Mouse (Mus musculus) myocyte (in vitro differentiated cells): ENCODE results near the gene Ltc4s. TPM values are rescaled to one million over a fixed set of nuclear protein-coding genes. Genes with fewer than 3 reads are reported as not detected.

Experiments used
- H3K27me3 ChIP-seq: one replicate; pipeline ENCODE4 v1.6.1; 2011; ENCODE audit not compliant: control insufficient read depth, insufficient read depth, insufficient read length
- H3K36me3 ChIP-seq: one replicate; pipeline ENCODE4 v1.6.1; 2011; ENCODE audit not compliant: control insufficient read depth, insufficient read depth
- H3K4me2 ChIP-seq: one replicate; pipeline ENCODE4 v1.6.1; 2011; ENCODE audit warnings: low read depth, control low read depth
- H3K4me3 ChIP-seq: one replicate; pipeline ENCODE4 v1.5.1; 2011; ENCODE audit warnings: mild to moderate bottlenecking, control low read depth, moderate library complexity
- H3K79me2 ChIP-seq: one replicate; pipeline ENCODE4 v1.6.1; 2011; ENCODE audit not compliant: control insufficient read depth, insufficient read depth
- H3ac ChIP-seq: one replicate; pipeline ENCODE4 v1.6.1; 2011; ENCODE audit not compliant: control insufficient read depth, insufficient read length
- CEBPB ChIP-seq: IDR thresholded peaks from 2 replicates; pipeline ENCODE4 v1.6.1; 2011; ENCODE audit warnings: mild to moderate bottlenecking, moderate library complexity; ENCODE audit not compliant: poor library complexity, insufficient read depth, severe bottlenecking
- E2F4 ChIP-seq: IDR thresholded peaks from one replicate; pipeline ENCODE4 v1.6.1; 2011; ENCODE audit warnings: mild to moderate bottlenecking, control low read depth, moderate library complexity; ENCODE audit not compliant: insufficient read depth
- MAX ChIP-seq: IDR thresholded peaks from one replicate; pipeline ENCODE4 v1.6.1; 2011; ENCODE audit warnings: low read depth, mild to moderate bottlenecking, control low read depth
- MYOD1 ChIP-seq, 3 experiments: IDR thresholded peaks; one replicate each; pipeline ENCODE4 v1.6.1; 2011; ENCODE audit warnings: control low read depth in 2 of 3, low read depth in 2 of 3, mild to moderate bottlenecking in 2 of 3, moderate library complexity in 1 of 3; ENCODE audit not compliant: insufficient read length in 2 of 3, control insufficient read depth in 1 of 3
- MYOG ChIP-seq, 3 experiments: IDR thresholded peaks; one replicate each; pipeline ENCODE4 v1.6.1; 2011; ENCODE audit warnings: control low read depth in 2 of 3, low read depth in 2 of 3, mild to moderate bottlenecking in 2 of 3; ENCODE audit not compliant: insufficient read length in 2 of 3, control insufficient read depth in 1 of 3, insufficient read depth in 1 of 3
- POLR2A ChIP-seq: IDR thresholded peaks from one replicate; pipeline ENCODE4 v1.6.1; 2011; ENCODE audit warnings: low read depth, mild to moderate bottlenecking, control low read depth, moderate library complexity; ENCODE audit not compliant: insufficient read length
- POLR2AphosphoS2 ChIP-seq: IDR thresholded peaks from one replicate; pipeline ENCODE4 v1.6.1; 2011; ENCODE audit warnings: low read depth, control low read depth; ENCODE audit not compliant: insufficient read length
- REST ChIP-seq: IDR thresholded peaks from one replicate; pipeline ENCODE4 v1.6.1; 2011; ENCODE audit warnings: mild to moderate bottlenecking, control low read depth, moderate library complexity; ENCODE audit not compliant: insufficient read depth, insufficient read length
- SRF ChIP-seq: IDR thresholded peaks from one replicate; pipeline ENCODE4 v1.6.1; 2011; ENCODE audit warnings: low read depth; ENCODE audit not compliant: control insufficient read depth, insufficient read length
- TCF12 ChIP-seq: IDR thresholded peaks from one replicate; pipeline ENCODE4 v1.6.1; 2011; ENCODE audit warnings: mild to moderate bottlenecking, control low read depth; ENCODE audit not compliant: poor library complexity, insufficient read depth, severe bottlenecking
- TCF3 ChIP-seq: IDR thresholded peaks from one replicate; pipeline ENCODE4 v1.6.1; 2011; ENCODE audit warnings: low read depth, control low read depth; ENCODE audit not compliant: insufficient read length
- USF1 ChIP-seq: IDR thresholded peaks from one replicate; pipeline ENCODE4 v1.6.1; 2011; ENCODE audit warnings: low read depth, mild to moderate bottlenecking, control low read depth, moderate library complexity
- polyA plus RNA-seq: library from polyadenylated mRNA; unstranded; fragments of >200 nt; fragmentation: generic; extraction: Trizol; gene quantifications from one replicate; pipeline ENCODE4 v1.2.1, GENCODE M21; 2012; ENCODE audit warnings: missing spikeins

Ltc4s gene
- polyA plus RNA-seq, 1 experiment = 1.8 TPM

DNA sequence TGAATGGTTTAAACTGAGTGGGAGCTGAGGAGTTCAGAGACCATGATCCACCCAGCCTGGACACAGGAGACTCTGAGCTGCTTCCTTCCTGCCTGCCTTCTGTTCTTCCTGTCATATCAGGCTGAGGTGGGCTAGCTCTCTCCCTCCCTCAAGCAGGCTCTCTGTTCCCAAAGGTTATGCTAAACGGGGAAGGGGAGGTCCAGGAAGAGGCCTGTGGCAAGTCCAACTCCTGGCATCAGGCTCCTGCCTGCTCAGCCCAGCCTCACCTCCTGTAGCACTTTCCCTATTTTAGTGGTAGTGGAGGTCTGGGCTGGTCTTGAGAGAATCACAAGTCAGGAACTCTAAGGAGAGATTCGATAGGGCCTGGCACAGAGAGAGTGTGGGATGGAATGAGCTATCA is 12.0 kb downstream of the Ltc4s start:
- H3ac ChIP-seq = peak overlapping the region; percentile 55
- peak overlapping the region; percentile 72 for H3K4me3 ChIP-seq
- H3K4me2 ChIP-seq = peak overlapping the region; percentile 93
- no peaks in the 10 kb centered on the region for H3K27me3 ChIP-seq
- TF ChIP-seq MYOG (IDR thresholded peaks at IDR 0.05; ENCODE audit: control insufficient read depth in 1 of 3, insufficient read depth in 1 of 3, insufficient read length in 2 of 3, low read depth in 2 of 3) = no peak
- TF ChIP-seq REST = no peak
- no peak for TF ChIP-seq USF1
- no peak for TF ChIP-seq MAX
- TF ChIP-seq POLR2A = no peak
- no peak for TF ChIP-seq SRF
- peaks cover 23% of the 10 kb centered on the region for H3K79me2 ChIP-seq
- no peaks in the 10 kb centered on the region for H3K36me3 ChIP-seq

DNA sequence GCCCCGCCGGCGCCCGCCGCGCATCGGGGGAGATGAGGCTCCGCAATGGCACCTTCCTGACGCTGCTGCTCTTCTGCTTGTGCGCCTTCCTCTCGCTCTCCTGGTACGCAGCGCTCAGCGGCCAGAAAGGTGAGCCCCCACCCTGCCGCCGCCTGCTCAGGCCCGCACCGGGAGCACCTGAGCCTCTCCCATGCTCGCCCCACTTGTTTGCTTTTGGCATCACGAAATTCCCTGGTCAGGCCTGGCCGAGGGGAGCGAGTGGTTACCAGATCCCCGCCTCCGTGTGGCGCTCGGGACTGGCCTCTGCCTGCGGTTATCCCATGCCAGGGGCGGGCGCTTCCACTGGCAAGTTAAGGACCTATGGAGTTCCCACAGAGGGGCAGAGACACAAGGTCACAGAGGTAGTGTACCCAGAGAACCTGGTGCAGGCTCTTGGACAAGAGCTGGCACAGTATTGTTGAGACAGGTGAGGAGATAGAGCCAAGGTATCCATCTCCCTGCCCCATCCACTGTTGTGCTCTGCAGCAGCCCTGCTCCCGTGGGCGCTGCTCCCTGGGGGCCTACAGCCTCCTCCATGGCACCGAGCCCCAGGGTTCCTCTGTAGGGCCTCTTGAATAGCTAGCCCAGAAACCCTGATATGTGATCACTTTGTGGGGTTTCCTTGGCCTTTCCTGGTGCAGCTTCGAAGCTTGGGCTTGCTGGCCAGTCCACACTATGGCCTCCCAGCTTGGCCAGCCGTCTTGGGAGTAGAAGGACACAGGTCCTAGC is 12.6 kb downstream of the Ltc4s start:
- Histone ChIP-seq H3K4me2 (peak overlapping the region; percentile 93), H3ac (peak overlapping the region; percentile 55), H3K79me2 (peaks cover 23% of the 10 kb centered on the region), H3K36me3 (no peaks in the 10 kb centered on the region), H3K4me3 (peak overlapping the region; percentile 72), H3K27me3 (no peaks in the 10 kb centered on the region)
- TF ChIP-seq E2F4 (no peak), POLR2A (peak; percentile 43)

DNA sequence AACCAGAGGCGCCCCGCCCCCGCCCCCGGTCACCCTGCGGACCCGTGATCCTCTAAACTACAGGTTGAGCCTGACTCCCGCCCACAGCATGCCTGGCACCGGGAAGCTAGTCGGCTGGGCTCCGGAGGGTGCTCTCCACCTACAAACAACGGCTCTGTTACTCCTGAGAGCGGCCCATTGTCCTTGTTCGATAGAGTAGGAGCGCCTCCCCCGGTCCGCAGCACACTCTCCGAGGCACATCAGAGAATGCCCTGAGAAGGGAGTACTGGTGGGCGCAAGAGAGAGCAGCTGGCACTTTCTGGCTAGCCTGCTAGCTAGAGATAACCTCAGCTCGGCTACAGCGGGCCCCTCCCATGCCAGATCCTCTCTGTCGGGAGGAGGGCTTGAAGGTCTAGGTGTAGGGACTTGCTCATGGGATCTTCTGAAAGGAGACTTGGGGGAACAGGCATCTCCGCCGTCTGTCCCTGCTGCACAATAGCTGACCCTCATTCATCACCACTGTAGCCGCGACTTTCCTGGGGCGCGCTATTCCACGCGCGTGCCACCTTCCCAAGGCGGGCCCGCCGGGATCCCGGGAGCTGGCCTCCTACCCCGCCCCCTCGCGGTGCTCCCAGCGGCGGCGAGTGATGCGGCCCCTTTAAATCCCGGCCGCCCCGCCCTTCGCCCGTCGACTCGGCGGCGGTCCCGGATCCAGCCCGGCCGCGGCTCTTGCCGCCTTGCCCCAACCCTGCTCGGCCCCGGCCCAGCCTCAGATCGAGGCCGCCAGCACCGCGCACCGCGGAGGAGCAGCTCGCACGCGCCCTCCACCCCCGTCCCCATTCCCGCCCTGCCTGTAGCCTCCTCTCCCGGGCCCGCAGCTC is 13.5 kb downstream of the Ltc4s start:
- TF ChIP-seq POLR2AphosphoS2 = peak; percentile 69
- no peak for TF ChIP-seq CEBPB
- TF ChIP-seq POLR2A = peak; percentile 81
- peak; percentile 27 for TF ChIP-seq SRF
- no peak for TF ChIP-seq MAX
- peak in 1 of 3 experiments; percentile 75 for TF ChIP-seq MYOG (IDR thresholded peaks at IDR 0.05; ENCODE audit: control insufficient read depth in 1 of 3, insufficient read depth in 1 of 3, insufficient read length in 2 of 3, low read depth in 2 of 3)
- TF ChIP-seq TCF12 = no peak
- peak in 2 of 3 experiments; percentile 53 to 62 for TF ChIP-seq MYOD1 (IDR thresholded peaks at IDR 0.05; ENCODE audit: control insufficient read depth in 1 of 3, insufficient read length in 2 of 3, low read depth in 2 of 3)
- no peak for TF ChIP-seq REST
- no peak for TF ChIP-seq E2F4
- no peak for TF ChIP-seq TCF3
- no peak for TF ChIP-seq USF1

DNA sequence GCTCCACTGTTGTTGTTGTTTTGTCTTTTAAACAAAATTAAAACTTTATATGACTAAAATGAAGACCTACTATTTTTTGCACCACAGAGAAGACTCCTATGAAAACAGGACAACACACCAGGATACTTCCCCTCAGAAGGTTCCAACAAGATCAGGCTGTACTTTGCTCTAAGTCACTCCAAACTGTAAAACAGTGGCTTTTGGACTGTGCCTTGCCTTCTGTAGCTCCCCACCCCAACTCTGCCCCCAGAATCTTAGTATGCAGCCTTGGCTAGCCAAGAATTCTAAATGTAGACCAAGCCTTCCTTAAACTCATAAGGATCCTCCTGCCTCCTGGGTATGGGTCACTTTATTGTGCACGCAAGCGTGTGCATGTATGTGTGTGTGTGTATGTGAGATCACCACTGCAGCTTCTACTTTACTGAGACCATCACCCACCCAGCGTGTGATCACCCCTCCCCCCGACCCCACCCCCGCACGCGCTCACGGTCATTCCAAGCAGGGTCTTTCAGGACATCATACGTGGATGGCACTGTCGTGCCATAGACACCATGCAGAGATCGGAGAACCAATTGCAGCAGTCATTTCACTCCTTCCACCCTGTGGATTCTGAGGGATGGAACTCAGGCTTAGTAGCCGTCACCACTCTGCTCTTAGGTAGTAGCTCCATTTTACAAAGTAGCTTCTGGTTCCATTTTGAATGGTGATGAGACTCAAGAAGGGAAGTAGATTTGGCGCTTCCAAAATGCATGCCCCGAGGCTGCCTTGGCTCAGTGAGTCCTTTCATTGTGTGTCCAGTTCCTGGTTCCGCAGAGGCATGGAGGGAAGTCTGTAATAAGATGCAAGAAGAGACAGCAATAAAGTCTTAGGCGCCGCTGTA is 14.4 kb downstream of the Ltc4s start:
- Histone ChIP-seq H3ac (peak overlapping the region; percentile 55), H3K27me3 (no peaks in the 10 kb centered on the region), H3K36me3 (no peaks in the 10 kb centered on the region), H3K79me2 (peaks cover 23% of the 10 kb centered on the region), H3K4me2 (peak overlapping the region; percentile 86), H3K4me3 (peak overlapping the region; percentile 72)
- no peak for TF ChIP-seq MYOG (IDR thresholded peaks at IDR 0.05; ENCODE audit: control insufficient read depth in 1 of 3, insufficient read depth in 1 of 3, insufficient read length in 2 of 3, low read depth in 2 of 3)
- no peak for TF ChIP-seq E2F4
- no peak for TF ChIP-seq TCF12
- TF ChIP-seq MAX = no peak
- no peak for TF ChIP-seq MYOD1 (IDR thresholded peaks at IDR 0.05; ENCODE audit: control insufficient read depth in 1 of 3, insufficient read length in 2 of 3, low read depth in 2 of 3)
- no peak for TF ChIP-seq TCF3
- TF ChIP-seq USF1 = no peak
- peak; percentile 4 for TF ChIP-seq POLR2AphosphoS2
- 0 out of 2 replicates have a peak, but pooled peaks have one; percentile 24 for TF ChIP-seq CEBPB
- TF ChIP-seq POLR2A = no peak
- no peak for TF ChIP-seq REST
- no peak for TF ChIP-seq SRF

More for the DNA sequence above, 13.5 kb downstream of the Ltc4s start:
- peak overlapping the region; percentile 93 for H3K4me2 ChIP-seq
- no peaks in the 10 kb centered on the region for H3K36me3 ChIP-seq
- H3ac ChIP-seq = peak overlapping the region; percentile 55
- H3K79me2 ChIP-seq = peaks cover 23% of the 10 kb centered on the region
- peak overlapping the region; percentile 72 for H3K4me3 ChIP-seq
- no peaks in the 10 kb centered on the region for H3K27me3 ChIP-seq
